Mouse (Mus musculus) spleen, postnatal 36 days (tissue): ENCODE results near the gene Kpnb1.

Experiments used
- DNase-seq, 2 experiments: peaks; one replicate each; pipeline ENCODE4 v3.0.0; 2022; ENCODE audit warnings: low spot score in 2 of 2, mixed read lengths in 1 of 2

Kpnb1 gene

DNA sequence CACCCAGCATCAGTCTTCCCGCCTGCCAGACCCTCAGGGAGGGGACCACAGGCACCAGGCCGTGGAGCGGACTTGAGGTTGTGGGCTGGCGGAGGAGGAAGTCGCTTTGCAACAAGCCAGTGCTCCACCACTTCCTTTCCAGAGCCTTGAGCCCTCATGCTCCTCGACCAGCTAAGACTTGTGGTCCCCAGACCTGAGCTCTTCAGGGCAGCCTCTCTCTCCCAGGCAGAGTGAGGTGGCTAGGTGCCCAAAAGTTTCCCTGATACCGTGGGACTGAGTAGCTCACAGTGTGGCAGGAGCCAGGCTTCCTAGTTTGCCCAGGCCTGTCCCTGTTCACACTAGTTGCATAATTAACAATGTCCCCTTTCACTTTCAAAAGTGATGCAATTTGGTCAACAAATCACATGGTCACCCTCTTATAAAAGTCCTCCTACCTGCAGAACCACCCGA lies 45.5 kb downstream of the Kpnb1 start:
- peak; percentile 89 for DNase-seq

DNA sequence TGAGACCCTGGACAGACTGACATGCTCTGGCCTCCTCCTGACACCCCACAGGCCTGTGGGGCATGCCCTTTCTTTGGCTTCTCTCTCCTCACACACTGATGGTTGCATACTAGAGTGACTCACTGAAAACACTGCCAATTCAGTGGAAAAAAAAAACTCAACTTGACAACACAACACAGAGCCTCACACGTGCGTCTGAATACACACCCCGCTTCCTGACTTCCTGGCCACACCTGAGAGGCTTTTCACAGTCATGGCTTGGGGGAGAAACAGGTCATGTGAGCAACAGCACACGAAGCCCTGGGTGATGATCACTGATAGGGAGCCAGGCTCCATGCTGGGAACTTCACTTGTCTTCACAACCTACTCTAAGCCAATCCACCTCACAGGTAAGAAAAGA lies 46.9 kb downstream of the Kpnb1 start:
- peak; percentile 56 to 64 for DNase-seq

DNA sequence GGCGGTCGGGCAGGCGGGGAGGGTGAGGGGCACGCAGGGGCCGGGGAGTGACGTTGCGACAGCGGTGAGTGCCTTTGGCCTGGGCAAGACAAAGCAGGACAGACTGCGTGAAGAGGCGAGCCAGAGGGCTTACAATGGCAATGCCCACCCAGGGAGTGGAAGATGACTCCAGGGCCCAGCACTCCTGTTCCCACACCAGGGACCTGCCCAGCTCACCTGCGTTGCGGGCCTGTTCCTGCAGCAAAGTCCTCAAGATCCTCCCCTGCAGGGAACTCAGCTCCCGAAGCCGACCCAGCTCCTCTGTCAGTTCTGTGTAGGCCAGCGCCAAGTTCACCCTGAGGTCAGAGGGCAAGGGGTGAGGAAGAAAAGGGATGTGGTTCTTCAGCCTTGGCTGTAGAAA lies 48.4 kb downstream of the Kpnb1 start:
- DNase-seq = no peak

DNA sequence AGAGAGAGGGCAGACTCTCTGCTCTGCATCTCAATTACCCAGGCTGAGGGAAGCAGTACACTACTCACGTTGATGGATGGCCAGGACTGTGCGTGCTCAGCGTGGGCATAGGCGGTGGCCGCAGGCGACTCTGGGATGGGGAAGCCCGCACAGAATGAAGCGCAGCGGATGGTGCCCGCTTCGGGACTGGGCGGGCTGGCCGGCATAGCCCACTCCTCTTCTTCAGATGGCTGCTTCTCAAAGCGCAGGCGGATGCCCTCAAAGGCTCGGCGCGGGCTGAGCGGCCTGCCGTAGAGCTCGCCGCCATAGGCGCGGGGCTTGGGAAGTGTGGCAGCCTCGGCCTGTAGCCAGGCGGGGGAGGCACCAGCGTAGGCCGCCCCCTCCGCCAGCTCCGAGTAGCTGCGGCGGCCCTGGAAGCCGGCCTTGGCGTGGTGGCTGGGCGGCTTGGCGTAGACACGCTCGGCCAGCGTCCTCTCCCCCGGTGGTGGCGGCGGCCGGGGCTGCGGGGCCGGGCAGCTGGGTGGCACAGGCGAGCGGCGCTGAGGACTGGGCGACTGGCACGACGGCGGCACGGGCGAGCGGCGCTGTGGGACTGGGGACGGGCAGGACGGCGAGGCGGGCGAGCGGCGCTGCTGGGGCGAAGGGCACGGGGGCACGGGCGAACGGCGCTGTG lies 49.0 kb downstream of the Kpnb1 start:
- no peak for DNase-seq

DNA sequence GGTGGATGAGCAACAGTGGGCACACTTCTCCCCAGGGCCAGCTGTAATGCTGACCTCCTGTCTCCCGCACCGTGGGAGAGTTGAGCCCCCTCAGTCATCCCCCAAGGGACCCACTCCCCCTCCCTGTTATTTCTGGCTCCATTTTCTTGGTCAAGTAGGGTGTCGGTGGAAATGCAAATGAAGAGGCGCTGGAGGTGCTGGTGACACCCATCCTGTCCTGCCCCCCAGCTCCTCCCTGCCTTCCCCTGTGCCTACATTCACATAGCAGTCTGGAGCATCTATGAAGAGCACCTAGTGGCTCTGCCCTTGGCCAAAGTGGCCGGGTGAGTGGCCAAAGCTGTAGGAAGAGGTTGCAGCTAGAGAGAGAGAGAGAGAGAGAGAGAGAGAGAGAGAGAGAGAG lies 54.4 kb downstream of the Kpnb1 start:
- peak; percentile 65 to 70 for DNase-seq

DNA sequence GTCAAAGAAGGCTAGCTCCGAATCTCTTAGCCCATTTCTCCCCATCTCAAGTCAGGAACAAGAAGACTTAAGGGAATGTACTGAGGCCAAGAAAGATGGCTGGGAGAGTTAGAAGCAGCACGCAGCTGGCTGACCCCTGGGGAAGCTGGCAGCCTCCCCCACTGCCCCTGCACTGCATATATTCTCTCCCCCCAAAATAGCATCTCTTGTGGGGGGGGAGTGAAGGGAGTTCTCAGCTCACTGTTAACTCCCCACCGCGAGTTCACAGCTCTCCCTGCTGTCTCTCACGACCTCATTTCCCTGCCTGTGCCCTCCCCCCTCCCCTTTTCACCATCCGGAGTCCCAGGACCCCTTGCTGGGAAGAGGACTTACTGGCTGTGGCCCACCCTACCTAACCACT lies 55.5 kb downstream of the Kpnb1 start:
- DNase-seq = no peak

DNA sequence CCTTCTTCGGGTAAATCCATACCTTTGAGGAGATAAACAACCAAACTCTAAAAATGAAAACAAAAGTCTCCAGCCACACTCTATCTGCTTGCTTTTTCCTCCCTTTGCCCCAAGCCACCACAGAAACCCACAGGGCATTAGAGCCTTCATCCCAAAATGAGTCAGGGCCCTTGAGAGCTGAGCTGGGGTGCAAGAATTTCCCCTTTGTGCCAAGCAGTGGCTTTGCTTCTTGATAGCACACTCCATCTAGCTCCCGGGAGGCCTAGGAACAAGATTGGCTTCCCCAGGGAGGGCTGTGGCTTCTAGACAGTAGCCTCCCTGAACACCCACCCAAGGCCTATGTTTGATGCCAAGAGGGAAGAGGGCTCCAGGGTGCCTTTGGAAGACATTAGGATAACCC lies 56.0 kb downstream of the Kpnb1 start:
- no peak for DNase-seq

DNA sequence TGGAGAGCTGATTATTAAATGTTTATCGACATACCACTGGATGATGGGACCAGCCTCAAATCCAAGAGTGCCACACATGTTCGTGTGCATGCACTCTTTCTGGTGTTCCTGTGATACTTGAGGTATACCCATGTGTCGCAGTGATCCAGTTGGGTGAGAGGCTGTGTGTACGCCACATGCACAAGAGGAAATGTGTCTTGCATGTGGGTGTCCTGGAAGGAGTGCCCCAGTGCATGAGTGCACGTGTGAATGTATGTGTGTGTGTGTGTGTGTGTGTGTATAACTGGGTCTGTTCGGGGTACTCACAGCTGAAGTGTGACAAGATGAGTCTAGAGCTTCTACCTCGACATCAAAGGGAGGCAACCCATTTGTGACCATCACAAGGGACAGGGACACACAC lies 57.4 kb downstream of the Kpnb1 start:
- no peak for DNase-seq

DNA sequence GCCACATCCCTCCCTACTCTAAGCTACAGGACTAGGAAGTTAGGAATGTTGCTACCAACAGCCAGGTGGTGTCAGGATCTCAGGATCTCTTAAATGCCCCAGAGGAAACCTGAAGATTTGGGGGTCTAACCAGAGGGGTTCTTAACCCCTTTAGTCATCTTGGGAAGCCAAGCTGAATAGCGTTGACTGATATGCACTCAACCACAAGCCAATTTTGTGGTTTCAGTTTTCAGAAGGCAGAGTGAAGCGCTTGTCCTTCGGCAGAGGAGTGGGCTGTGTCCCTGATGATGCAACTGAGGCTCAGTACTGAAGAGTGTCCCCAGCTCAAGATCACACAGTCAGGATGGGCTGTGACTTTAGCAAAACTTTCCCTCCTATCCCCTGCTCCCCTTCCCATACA lies 58.7 kb downstream of the Kpnb1 start:
- no peak for DNase-seq

DNA sequence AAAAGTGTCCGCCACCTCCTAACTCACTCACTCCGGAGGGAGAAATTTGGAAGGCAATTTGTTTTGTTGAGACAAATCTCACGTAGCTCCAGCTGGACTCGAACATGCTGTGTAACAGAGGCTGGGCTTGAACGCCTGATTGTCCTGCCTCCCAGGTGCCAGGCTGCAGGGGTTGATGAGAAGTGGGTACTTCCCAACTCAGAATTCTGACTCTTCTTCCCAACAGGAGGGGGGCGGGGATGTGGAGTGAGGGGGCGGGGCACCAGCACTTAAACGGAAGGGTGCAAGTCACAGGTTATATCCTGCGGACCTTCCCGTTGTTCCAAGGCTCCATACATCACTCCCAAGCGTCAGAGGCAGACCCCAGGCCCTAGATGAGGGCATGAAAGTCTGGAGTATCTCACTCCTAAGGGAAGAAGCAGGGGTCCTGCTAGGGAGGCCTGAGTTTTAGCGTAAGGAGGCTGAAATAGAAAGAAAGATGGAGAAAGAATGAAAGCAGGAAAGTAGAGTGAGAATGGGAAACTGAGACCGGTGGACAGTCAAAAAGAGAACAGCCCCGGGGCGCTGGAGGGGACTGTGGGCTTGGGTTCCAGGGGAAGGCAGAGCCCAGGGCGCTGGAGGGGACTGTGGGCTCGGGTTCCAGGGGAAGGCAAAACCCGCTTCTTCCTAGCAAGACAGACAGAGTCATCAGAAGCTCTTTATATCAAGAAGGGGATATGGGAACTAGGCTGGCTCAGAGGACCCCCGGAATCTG lies 60.0 kb downstream of the Kpnb1 start:
- DNase-seq = no peak

DNA sequence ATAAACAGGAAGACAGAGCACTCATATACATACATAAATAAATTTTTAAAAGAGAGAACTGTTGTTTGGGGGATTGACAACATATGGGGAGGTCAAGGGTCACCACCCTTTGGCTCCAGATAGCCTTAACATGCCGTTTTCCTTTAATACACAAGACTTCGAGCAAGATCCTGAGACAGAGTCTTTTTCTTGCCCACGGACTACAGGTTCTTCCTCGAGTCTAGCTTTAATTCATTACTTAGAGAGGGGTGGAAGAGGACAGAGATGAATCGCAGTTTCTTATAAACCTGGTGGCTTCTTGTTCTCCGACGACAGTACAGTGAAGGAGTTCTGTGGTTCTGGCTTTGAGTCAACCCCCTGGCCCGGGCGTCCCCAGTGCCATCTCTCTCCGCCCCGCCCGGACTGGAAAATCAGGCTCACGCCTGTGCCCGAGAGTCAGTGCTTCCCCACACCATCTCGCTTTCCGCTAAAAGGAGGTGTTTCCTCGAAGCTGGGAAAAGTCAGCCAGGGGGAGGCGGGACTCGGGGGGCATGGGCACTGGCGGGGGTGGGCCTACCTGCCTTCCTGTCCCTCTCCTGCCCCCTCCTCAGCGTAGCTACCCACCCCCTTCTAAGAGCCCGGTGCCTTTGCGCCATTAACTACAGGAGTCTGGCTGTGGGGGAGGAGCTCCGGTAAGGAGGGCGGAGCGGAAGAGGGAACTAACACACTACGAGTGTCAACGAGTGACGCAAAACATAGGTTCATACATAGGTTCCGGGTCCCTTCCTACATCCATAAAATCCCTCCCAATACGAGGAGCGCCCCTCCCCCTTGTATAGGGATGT lies 60.8 kb downstream of the Kpnb1 start:
- DNase-seq = peak; percentile 80 to 83

DNA sequence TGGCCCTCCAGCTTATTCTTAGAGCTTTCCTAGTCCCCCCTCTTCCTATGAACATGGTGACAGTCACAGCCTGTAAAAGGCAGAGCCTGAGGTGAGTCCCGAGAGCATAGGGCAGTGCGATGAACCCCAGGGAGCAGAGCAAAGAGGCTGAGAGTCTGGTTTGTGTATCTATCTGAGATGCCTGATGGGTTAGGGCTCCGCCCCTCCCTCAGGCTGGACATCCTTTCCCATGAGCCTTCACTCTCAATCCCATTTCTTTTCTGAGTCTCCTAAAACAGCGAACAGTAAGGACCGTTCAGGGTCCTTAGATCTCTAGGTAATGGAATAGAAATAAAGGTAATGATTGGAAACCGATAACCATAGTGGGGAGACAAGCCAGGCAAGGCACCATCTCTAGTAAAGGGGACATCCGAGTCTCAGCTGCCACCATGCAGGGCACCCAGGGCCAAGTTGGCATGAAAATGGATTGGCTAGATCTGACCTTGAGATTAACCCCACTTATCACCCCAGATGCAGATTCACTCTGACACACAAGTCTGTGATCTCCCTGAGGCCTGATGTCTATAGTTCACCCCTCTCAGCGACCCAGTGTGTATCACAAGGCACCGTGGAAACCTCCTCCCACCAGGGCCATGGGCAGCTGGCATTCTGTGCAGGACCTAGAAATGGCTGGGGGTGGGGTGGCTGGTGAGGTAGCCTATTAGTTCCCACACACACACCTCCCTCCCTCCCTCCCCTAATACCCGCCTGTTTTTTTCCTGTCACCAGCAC lies 63.2 kb downstream of the Kpnb1 start:
- no peak for DNase-seq

DNA sequence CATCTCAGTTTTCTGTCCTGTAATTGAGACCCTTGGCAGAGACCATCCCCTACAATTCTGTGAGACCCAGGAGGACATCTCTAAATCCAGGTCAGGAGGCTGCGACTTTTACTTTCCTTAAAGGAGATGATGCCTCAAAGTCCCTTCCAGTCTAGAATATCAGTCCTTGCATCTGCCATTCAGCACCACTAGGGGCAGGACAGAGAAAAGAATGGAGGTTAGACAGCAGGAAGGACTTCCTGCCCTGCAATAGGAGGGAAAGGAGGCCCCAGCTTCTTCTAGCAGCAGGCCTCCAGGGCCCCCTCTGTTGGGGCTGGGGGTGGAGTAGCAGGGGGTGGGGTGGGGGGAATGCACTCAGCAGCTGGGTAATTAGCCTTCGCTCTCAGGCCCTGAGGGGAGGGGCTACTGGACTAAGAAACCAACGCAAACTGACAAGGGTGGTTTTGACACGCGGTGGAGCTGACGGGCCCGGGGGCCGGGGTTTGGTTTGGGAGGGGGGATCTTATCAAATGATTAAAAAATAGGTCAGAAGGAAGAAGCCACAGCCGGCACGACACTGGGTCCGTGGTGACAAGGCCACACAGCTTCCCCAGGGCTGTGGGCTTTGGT lies 64.3 kb downstream of the Kpnb1 start:
- DNase-seq = no peak

DNA sequence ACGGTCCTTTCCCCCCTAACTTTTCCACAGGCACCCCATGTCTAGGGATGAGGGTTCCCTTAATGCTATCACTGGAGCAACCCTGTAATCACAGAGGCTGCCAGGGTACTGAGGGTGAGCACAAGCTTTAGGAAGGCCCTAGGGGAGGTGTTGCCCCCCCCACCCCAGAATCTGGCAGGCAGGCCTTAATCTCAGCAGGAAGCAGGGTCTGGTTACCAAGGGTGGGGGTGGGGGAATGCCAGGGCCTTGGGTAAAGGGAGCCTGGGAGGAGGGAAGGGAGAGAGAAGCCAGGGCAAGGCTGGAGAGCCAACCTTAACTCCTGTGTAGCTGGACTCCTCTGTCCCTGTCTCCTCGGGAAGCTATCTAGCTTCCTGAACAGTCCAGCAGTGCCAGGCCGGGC lies 67.0 kb downstream of the Kpnb1 start:
- no peak for DNase-seq

DNA sequence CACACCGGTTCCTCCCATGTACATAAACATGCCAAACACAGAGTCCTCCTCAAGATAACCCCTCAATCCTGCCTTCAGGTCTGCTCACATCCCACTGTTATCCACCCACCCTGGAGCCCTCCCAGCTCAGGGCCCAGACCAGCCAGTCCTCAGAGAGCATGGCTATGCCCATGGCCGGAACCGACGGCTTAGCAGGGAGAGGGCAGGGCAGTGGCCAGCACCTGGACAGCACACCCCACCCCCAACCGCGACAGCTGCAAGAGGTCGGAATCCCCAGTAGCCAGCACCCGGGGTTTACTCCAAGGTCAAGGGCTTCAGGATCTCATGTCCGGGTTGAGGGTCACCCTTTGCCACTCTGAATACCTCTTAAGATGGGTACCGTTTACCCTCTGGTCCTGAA lies 67.5 kb downstream of the Kpnb1 start:
- no peak for DNase-seq

DNA sequence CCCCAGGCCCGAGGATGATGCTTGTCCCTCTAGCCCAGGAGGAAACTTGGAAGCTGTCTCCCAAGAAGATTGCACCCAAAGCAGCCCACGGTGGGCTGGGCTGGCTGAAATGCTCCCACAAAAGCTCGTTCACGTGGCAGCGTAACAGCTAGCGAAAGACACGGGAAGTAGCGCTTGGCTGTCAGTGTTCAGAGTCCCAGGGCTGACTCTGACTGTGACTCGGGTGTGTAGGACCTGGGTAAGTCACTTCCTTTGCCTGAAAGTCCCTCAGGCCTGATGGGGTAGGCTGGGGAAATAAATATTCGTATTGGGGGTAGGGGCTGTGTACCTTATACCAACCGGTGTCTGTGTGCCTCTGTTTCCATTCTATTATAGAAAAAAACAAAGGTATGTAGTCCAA lies 71.9 kb downstream of the Kpnb1 start:
- DNase-seq = no peak

DNA sequence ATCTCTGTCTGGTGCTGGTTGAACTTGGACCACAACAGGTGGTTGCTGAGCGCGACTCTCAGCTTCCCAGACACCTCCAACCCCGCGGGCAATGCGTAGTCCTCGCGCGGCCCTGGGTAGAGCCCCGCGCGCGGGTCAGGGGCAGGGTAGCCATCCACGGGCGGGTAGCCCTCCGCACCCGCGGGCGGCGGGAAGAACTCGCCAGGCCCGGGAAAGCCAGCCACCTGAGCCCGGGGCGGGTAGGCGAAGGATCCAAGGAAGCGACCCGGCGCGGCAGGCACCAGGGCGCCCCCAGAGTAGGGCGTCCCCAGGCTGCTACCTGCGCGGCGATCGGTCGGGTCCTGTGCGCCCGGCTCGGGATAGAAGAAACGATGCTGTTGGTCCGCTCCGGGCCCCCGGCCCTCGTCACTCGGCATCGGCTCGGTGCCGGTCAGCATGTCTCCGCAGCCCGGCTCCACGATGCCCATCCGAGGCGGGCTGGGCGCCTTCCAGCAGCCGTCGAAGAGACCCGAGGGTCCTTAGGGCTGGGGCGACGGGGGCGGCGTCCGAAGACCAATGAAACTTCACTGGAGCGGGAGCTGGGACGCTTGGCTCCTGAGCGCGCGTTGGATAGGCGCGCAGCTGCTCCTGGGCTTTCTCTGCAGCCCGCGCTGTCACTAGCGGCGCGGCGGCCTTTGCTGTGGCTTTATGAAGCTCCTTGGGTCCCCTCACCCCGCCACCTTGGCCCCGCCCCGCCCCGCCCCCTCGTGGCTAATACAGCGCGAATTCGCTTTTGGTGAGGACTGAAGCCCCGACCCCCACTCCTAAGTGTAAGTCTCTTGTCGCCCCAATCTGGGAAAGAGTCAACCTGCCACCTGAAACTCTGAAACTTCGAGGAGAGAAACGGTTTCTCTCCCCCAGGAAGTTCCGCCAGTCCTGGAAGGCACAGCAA lies 72.7 kb downstream of the Kpnb1 start, which contains the start of gene Tbx21:
TSS of gene Tbx21 (minus strand) at position 661 of the 931 bp plus-strand sequence.
- no peak for DNase-seq

DNA sequence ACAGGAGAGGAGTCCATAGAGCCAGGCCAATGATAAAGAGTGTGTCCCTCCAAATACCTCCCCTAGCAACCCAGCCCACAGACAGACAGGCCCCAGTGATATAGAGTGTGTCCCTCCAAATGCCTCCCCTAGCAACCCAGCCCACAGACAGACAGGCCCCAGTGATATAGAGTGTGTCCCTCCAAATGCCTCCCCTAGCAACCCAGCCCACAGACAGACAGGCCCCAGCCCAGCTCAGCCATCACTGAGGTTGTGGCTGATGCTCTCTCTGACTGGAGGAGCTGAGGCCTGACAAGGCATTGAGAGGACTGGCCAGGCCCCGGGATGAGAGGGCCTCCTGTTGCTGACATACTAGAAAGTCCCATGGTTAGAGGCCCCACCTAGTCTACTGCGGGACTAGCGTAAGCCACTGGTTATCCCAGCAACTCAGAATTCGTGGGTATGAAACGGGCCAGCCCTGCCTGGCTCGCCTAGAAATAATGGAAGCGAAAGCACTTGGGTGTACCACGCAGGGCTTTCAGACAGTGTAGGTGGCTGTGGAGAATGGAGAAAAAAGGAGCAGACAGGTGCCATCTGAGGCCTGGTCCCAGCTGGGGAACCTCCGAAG lies 75.1 kb downstream of the Kpnb1 start:
- DNase-seq = no peak
